Mouse (Mus musculus) kidney, adult 9 months (tissue): ENCODE measurements around the gene Tgif2lx1.
"Not testable (repeated sequence)": the region's sequence is repeated elsewhere in the genome, so short reads cannot be mapped to it uniquely, and the experiment has no call there.

ENCODE experiments used
- DNase-seq: peaks from one replicate; pipeline ENCODE4 v3.0.0; 2022

Tgif2lx1 gene

DNA sequence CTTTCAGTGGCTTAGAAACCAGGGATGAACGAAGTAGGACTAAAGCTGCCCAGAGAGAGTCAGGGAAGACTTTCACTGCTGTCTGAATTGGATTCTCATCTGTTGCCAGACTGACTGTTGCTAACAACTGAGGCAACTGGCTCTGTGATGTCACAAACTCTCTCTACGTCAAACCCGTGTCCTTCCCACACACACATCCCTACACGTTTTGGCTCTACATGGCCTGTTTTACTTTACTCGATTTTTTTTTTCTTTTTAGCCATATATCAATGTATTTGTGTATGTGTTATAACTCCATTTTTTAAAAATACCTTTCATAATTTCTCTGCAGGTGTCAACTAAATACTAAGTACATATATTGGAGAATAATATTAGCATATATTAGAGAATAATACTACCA is at the start of gene Tgif2lx1:
Gene Tgif2lx1 (minus strand): TSS at position 101 of the 400 bp plus-strand sequence.
- not testable (repeated sequence) for DNase-seq
